Mouse (Mus musculus): Measurements from ENCODE around the gene Ino80d. TPM values are rescaled to one million over a fixed set of nuclear protein-coding genes. Genes with fewer than 3 reads are reported as not detected.

Gene Ino80d
- polyA plus RNA-seq, 1 experiment = 0.26 TPM

- Histone ChIP-seq H3K4me1 (ENCODE audit: control insufficient read depth) (peaks cover 3% of the 10 kb centered on the region; the same call in 1 of the 2 replicates), H3K36me3 (ENCODE audit: control insufficient read depth) (peaks cover 84% of the 10 kb centered on the region), H3K9me3 (ENCODE audit: control insufficient read depth, low read length) (no peaks in the 10 kb centered on the region), H3K4me3 (replicated peaks) (no peak overlapping the region), H3K27me3 (ENCODE audit: control insufficient read depth) (no peaks in the 10 kb centered on the region)
- TF ChIP-seq GATA1 (IDR thresholded peaks at IDR 0.05; ENCODE audit: low read length) = no peak
- TF ChIP-seq TAL1 (IDR thresholded peaks at IDR 0.05; ENCODE audit: low read length) = no peak
These were observed 25.9 kb downstream of the Ino80d start for GRCm38 (mm10) chr1:63088614-63089013.

- H3K9me3 ChIP-seq (ENCODE audit: control insufficient read depth, low read length) = no peaks in the 10 kb centered on the region
- TF ChIP-seq GATA1 (IDR thresholded peaks at IDR 0.05; ENCODE audit: low read length) (no peak), TAL1 (IDR thresholded peaks at IDR 0.05; ENCODE audit: low read length) (no peak)
- no peaks in the 10 kb centered on the region for H3K27me3 ChIP-seq (ENCODE audit: control insufficient read depth)
- H3K4me3 ChIP-seq (replicated peaks) = no peak overlapping the region
- peaks cover 75% of the 10 kb centered on the region for H3K36me3 ChIP-seq (ENCODE audit: control insufficient read depth)
- H3K4me1 ChIP-seq (ENCODE audit: control insufficient read depth) = 0 out of 2 replicates have a peak, but pooled peaks cover 2% of the 10 kb centered on the region
These were observed 34.2 kb downstream of the Ino80d start for GRCm38 (mm10) chr1:63080277-63080676.

GRCm38 (mm10) chr1:63076383-63076782, 38.1 kb downstream of the Ino80d start:
- no peak overlapping the region for H3K4me3 ChIP-seq (replicated peaks)
- TF ChIP-seq TAL1 (IDR thresholded peaks at IDR 0.05; ENCODE audit: low read length) = no peak
- TF ChIP-seq GATA1 (IDR thresholded peaks at IDR 0.05; ENCODE audit: low read length) = no peak
- peaks cover 87% of the 10 kb centered on the region for H3K36me3 ChIP-seq (ENCODE audit: control insufficient read depth)
- H3K27me3 ChIP-seq (ENCODE audit: control insufficient read depth) = no peaks in the 10 kb centered on the region
- no peaks in the 10 kb centered on the region for H3K9me3 ChIP-seq (ENCODE audit: control insufficient read depth, low read length)
- H3K4me1 ChIP-seq (ENCODE audit: control insufficient read depth) = 0 out of 2 replicates have a peak, but pooled peaks cover 2% of the 10 kb centered on the region

GRCm38 (mm10) chr1:63071379-63071778, 43.1 kb downstream of the Ino80d start:
- Histone ChIP-seq H3K4me1 (ENCODE audit: control insufficient read depth) (no peaks in the 10 kb centered on the region), H3K9me3 (ENCODE audit: control insufficient read depth, low read length) (no peaks in the 10 kb centered on the region), H3K4me3 (replicated peaks) (no peak overlapping the region), H3K27me3 (ENCODE audit: control insufficient read depth) (no peaks in the 10 kb centered on the region), H3K36me3 (ENCODE audit: control insufficient read depth) (peaks cover 90% of the 10 kb centered on the region)
- no peak for TF ChIP-seq GATA1 (IDR thresholded peaks at IDR 0.05; ENCODE audit: low read length)
- no peak for TF ChIP-seq TAL1 (IDR thresholded peaks at IDR 0.05; ENCODE audit: low read length)

- Histone ChIP-seq H3K36me3 (ENCODE audit: control insufficient read depth) (peaks cover 86% of the 10 kb centered on the region), H3K27me3 (ENCODE audit: control insufficient read depth) (no peaks in the 10 kb centered on the region), H3K4me1 (ENCODE audit: control insufficient read depth) (peaks cover 12% of the 10 kb centered on the region), H3K9me3 (ENCODE audit: control insufficient read depth, low read length) (peaks cover 6% of the 10 kb centered on the region; the same call in 1 of the 2 replicates), H3K4me3 (replicated peaks) (no peak overlapping the region)
- TF ChIP-seq GATA1 (IDR thresholded peaks at IDR 0.05; ENCODE audit: low read length) (no peak), TAL1 (IDR thresholded peaks at IDR 0.05; ENCODE audit: low read length) (no peak)
These were observed 56.1 kb downstream of the Ino80d start for GRCm38 (mm10) chr1:63058361-63058760.

- Histone ChIP-seq H3K27me3 (ENCODE audit: control insufficient read depth) (no peaks in the 10 kb centered on the region), H3K36me3 (ENCODE audit: control insufficient read depth) (peaks cover 85% of the 10 kb centered on the region), H3K4me3 (replicated peaks) (no peak overlapping the region), H3K9me3 (ENCODE audit: control insufficient read depth, low read length) (peaks cover 6% of the 10 kb centered on the region; the same call in 1 of the 2 replicates), H3K4me1 (ENCODE audit: control insufficient read depth) (peaks cover 12% of the 10 kb centered on the region)
- TF ChIP-seq TAL1 (IDR thresholded peaks at IDR 0.05; ENCODE audit: low read length) (no peak), GATA1 (IDR thresholded peaks at IDR 0.05; ENCODE audit: low read length) (no peak)
These were observed 56.6 kb downstream of the Ino80d start for GRCm38 (mm10) chr1:63057849-63058248.

GRCm38 (mm10) chr1:63057318-63057717, 57.1 kb downstream of the Ino80d start:
- Histone ChIP-seq H3K9me3 (ENCODE audit: control insufficient read depth, low read length) (peaks cover 6% of the 10 kb centered on the region; the same call in 1 of the 2 replicates), H3K4me3 (replicated peaks) (no peak overlapping the region), H3K4me1 (ENCODE audit: control insufficient read depth) (peaks cover 12% of the 10 kb centered on the region), H3K27me3 (ENCODE audit: control insufficient read depth) (no peaks in the 10 kb centered on the region), H3K36me3 (ENCODE audit: control insufficient read depth) (peaks cover 86% of the 10 kb centered on the region)
- TF ChIP-seq GATA1 (IDR thresholded peaks at IDR 0.05; ENCODE audit: low read length) (no peak), TAL1 (IDR thresholded peaks at IDR 0.05; ENCODE audit: low read length) (no peak)

GRCm38 (mm10) chr1:63055386-63055785, 59.1 kb downstream of the Ino80d start:
- peaks cover 6% of the 10 kb centered on the region; the same call in 1 of the 2 replicates for H3K9me3 ChIP-seq (ENCODE audit: control insufficient read depth, low read length)
- TF ChIP-seq GATA1 (IDR thresholded peaks at IDR 0.05; ENCODE audit: low read length) = no peak
- no peak for TF ChIP-seq TAL1 (IDR thresholded peaks at IDR 0.05; ENCODE audit: low read length)
- no peak overlapping the region for H3K4me3 ChIP-seq (replicated peaks)
- peaks cover 75% of the 10 kb centered on the region for H3K36me3 ChIP-seq (ENCODE audit: control insufficient read depth)
- no peaks in the 10 kb centered on the region for H3K27me3 ChIP-seq (ENCODE audit: control insufficient read depth)
- H3K4me1 ChIP-seq (ENCODE audit: control insufficient read depth) = peaks cover 12% of the 10 kb centered on the region

GRCm38 (mm10) chr1:63050866-63051265, 63.6 kb downstream of the Ino80d start:
- Histone ChIP-seq H3K4me1 (ENCODE audit: control insufficient read depth) (no peaks in the 10 kb centered on the region), H3K36me3 (ENCODE audit: control insufficient read depth) (peaks cover 52% of the 10 kb centered on the region), H3K27me3 (ENCODE audit: control insufficient read depth) (no peaks in the 10 kb centered on the region), H3K9me3 (ENCODE audit: control insufficient read depth, low read length) (no peaks in the 10 kb centered on the region), H3K4me3 (replicated peaks) (no peak overlapping the region)
- TF ChIP-seq TAL1 (IDR thresholded peaks at IDR 0.05; ENCODE audit: low read length) (no peak), GATA1 (IDR thresholded peaks at IDR 0.05; ENCODE audit: low read length) (no peak)

- H3K36me3 ChIP-seq (ENCODE audit: control insufficient read depth) = peaks cover 45% of the 10 kb centered on the region
- H3K9me3 ChIP-seq (ENCODE audit: control insufficient read depth, low read length) = no peaks in the 10 kb centered on the region
- H3K27me3 ChIP-seq (ENCODE audit: control insufficient read depth) = no peaks in the 10 kb centered on the region
- TF ChIP-seq GATA1 (IDR thresholded peaks at IDR 0.05; ENCODE audit: low read length) (no peak), TAL1 (IDR thresholded peaks at IDR 0.05; ENCODE audit: low read length) (no peak)
- no peak overlapping the region for H3K4me3 ChIP-seq (replicated peaks)
- no peaks in the 10 kb centered on the region for H3K4me1 ChIP-seq (ENCODE audit: control insufficient read depth)
These were observed 64.5 kb downstream of the Ino80d start for GRCm38 (mm10) chr1:63049977-63050376.

All from erythroblast, embryonic 14.5 days (primary cell).